Mouse (Mus musculus): ENCODE results near the gene Chpf. TPM values are rescaled to one million over a fixed set of nuclear protein-coding genes. Genes with fewer than 3 reads are reported as not detected.
A peak's percentile ranks its signal among the peaks of the same experiment; 100 is the strongest.

The Chpf gene
- polyA plus RNA-seq, 1 experiment from 2014 or later, result 22.1 TPM

GRCm38 (mm10) chr1:75477264-75477965 lies 1.7 kb downstream of the Chpf start:
- WGBS, result 13% methylated on average over 35 of the region's 35 CpGs
- no peak for ATAC-seq (ENCODE audit: insufficient number of reproducible peaks, insufficient read depth, low FRiP score, low TSS enrichment, low read depth)
- Histone ChIP-seq H3K9me3 (no peaks in the 10 kb centered on the region), H3K9ac (replicated peaks) (no peak overlapping the region), H3K27me3 (peaks cover 36% of the 10 kb centered on the region), H3K4me3 (replicated peaks) (peak overlapping the region; percentile 59), H3K4me1 (replicated peaks) (peaks cover 33% of the 10 kb centered on the region), H3K36me3 (peaks cover 44% of the 10 kb centered on the region), H3K4me2 (peak overlapping the region; percentile 90), H3K27ac (no peak overlapping the region)

- Histone ChIP-seq H3K27ac (no peak overlapping the region), H3K36me3 (peaks cover 49% of the 10 kb centered on the region), H3K4me1 (replicated peaks) (peaks cover 33% of the 10 kb centered on the region), H3K4me3 (replicated peaks) (no peak overlapping the region), H3K9me3 (no peaks in the 10 kb centered on the region), H3K9ac (replicated peaks) (no peak overlapping the region), H3K4me2 (no peak overlapping the region), H3K27me3 (peaks cover 26% of the 10 kb centered on the region)
- ATAC-seq (ENCODE audit: insufficient number of reproducible peaks, insufficient read depth, low FRiP score, low TSS enrichment, low read depth), result no peak
- WGBS, result 94% methylated on average over 11 of the region's 11 CpGs
Observed at GRCm38 (mm10) chr1:75476441-75476840, 2.7 kb downstream of the Chpf start.

GRCm38 (mm10) chr1:75469287-75469825 lies 9.8 kb downstream of the Chpf start:
- no peak overlapping the region for H3K27ac ChIP-seq
- H3K4me1 ChIP-seq (replicated peaks), result peaks cover 11% of the 10 kb centered on the region; the same call in 1 of the 2 replicates
- no peak overlapping the region for H3K4me2 ChIP-seq
- H3K9me3 ChIP-seq, result no peaks in the 10 kb centered on the region
- peaks cover 24% of the 10 kb centered on the region for H3K36me3 ChIP-seq
- no peak overlapping the region; the same call in 1 of the 2 replicates for H3K9ac ChIP-seq (replicated peaks)
- peaks cover 33% of the 10 kb centered on the region for H3K27me3 ChIP-seq
- no peak for ATAC-seq (ENCODE audit: insufficient number of reproducible peaks, insufficient read depth, low FRiP score, low TSS enrichment, low read depth)
- H3K4me3 ChIP-seq (replicated peaks), result no peak overlapping the region
- WGBS, result 78% methylated on average over 17 of the region's 17 CpGs

GRCm38 (mm10) chr1:75467215-75467927 lies 11.7 kb downstream of the Chpf start:
- WGBS, result 6% methylated on average over 14 of the region's 14 CpGs
- Histone ChIP-seq H3K4me2 (peak overlapping the region; percentile 29; the same call in 1 of the 2 replicates), H3K9ac (replicated peaks) (0 out of 2 replicates have a peak overlapping the region, but pooled peaks have one; percentile 24), H3K9me3 (no peaks in the 10 kb centered on the region), H3K4me1 (replicated peaks) (0 out of 2 replicates have a peak, but pooled peaks cover 4% of the 10 kb centered on the region), H3K27me3 (peaks cover 37% of the 10 kb centered on the region), H3K4me3 (replicated peaks) (no peak overlapping the region), H3K27ac (no peak overlapping the region), H3K36me3 (peaks cover 5% of the 10 kb centered on the region; the same call in 1 of the 2 replicates)
- ATAC-seq (ENCODE audit: insufficient number of reproducible peaks, insufficient read depth, low FRiP score, low TSS enrichment, low read depth), result peak; percentile 69

- no peak overlapping the region for H3K9ac ChIP-seq (replicated peaks)
Observed at GRCm38 (mm10) chr1:75463652-75464204, 15.4 kb downstream of the Chpf start.

GRCm38 (mm10) chr1:75462636-75463035 lies 16.5 kb downstream of the Chpf start:
- WGBS, result 19% methylated on average over 1 of the region's 1 CpGs
- peaks cover 24% of the 10 kb centered on the region for H3K4me1 ChIP-seq (replicated peaks)
- no peaks in the 10 kb centered on the region for H3K36me3 ChIP-seq
- no peaks in the 10 kb centered on the region for H3K9me3 ChIP-seq
- no peak overlapping the region for H3K27ac ChIP-seq
- peaks cover 55% of the 10 kb centered on the region for H3K27me3 ChIP-seq
- H3K4me3 ChIP-seq (replicated peaks), result no peak overlapping the region
- no peak overlapping the region for H3K4me2 ChIP-seq
- no peak overlapping the region for H3K9ac ChIP-seq (replicated peaks)
- ATAC-seq (ENCODE audit: insufficient number of reproducible peaks, insufficient read depth, low FRiP score, low TSS enrichment, low read depth), result no peak

More at GRCm38 (mm10) chr1:75463652-75464204, 15.4 kb downstream of the Chpf start:
- WGBS, result 75% methylated on average over 5 of the region's 5 CpGs
- no peak overlapping the region for H3K4me3 ChIP-seq (replicated peaks)
- H3K9me3 ChIP-seq, result no peaks in the 10 kb centered on the region
- H3K4me2 ChIP-seq, result no peak overlapping the region
- ATAC-seq (ENCODE audit: insufficient number of reproducible peaks, insufficient read depth, low FRiP score, low TSS enrichment, low read depth), result no peak
- H3K36me3 ChIP-seq, result no peaks in the 10 kb centered on the region
- H3K27me3 ChIP-seq, result peaks cover 50% of the 10 kb centered on the region
- no peak overlapping the region for H3K27ac ChIP-seq
- peaks cover 13% of the 10 kb centered on the region for H3K4me1 ChIP-seq (replicated peaks)

- peaks cover 69% of the 10 kb centered on the region for H3K27me3 ChIP-seq
- H3K4me1 ChIP-seq (replicated peaks), result peaks cover 41% of the 10 kb centered on the region
- H3K9me3 ChIP-seq, result no peaks in the 10 kb centered on the region
- H3K27ac ChIP-seq, result no peak overlapping the region
- H3K4me2 ChIP-seq, result no peak overlapping the region
- H3K9ac ChIP-seq (replicated peaks), result no peak overlapping the region
- WGBS, result 80% methylated on average over 7 of the region's 7 CpGs
- ATAC-seq (ENCODE audit: insufficient number of reproducible peaks, insufficient read depth, low FRiP score, low TSS enrichment, low read depth), result no peak
- no peaks in the 10 kb centered on the region for H3K36me3 ChIP-seq
- no peak overlapping the region for H3K4me3 ChIP-seq (replicated peaks)
Observed at GRCm38 (mm10) chr1:75460297-75460696, 18.8 kb downstream of the Chpf start.

GRCm38 (mm10) chr1:75458789-75459684 lies 20.1 kb downstream of the Chpf start:
- peak overlapping the region; percentile 60 for H3K4me2 ChIP-seq
- peak overlapping the region; percentile 35 for H3K4me3 ChIP-seq (replicated peaks)
- no peak for ATAC-seq (ENCODE audit: insufficient number of reproducible peaks, insufficient read depth, low FRiP score, low TSS enrichment, low read depth)
- H3K27ac ChIP-seq, result no peak overlapping the region
- WGBS, result 12% methylated on average over 23 of the region's 23 CpGs
- no peaks in the 10 kb centered on the region for H3K36me3 ChIP-seq
- no peaks in the 10 kb centered on the region for H3K9me3 ChIP-seq
- peaks cover 70% of the 10 kb centered on the region for H3K27me3 ChIP-seq
- peaks cover 52% of the 10 kb centered on the region for H3K4me1 ChIP-seq (replicated peaks)
- H3K9ac ChIP-seq (replicated peaks), result peak overlapping the region; percentile 48

- Histone ChIP-seq H3K9me3 (no peaks in the 10 kb centered on the region), H3K27ac (no peak overlapping the region), H3K36me3 (no peaks in the 10 kb centered on the region), H3K4me3 (replicated peaks) (peak overlapping the region; percentile 35), H3K4me1 (replicated peaks) (peaks cover 60% of the 10 kb centered on the region), H3K27me3 (peaks cover 77% of the 10 kb centered on the region), H3K4me2 (peak overlapping the region; percentile 60), H3K9ac (replicated peaks) (peak overlapping the region; percentile 48)
- ATAC-seq (ENCODE audit: insufficient number of reproducible peaks, insufficient read depth, low FRiP score, low TSS enrichment, low read depth), result 0 out of 2 replicates have a peak, but pooled peaks have one; percentile 11
- 2% methylated on average over 42 of the region's 42 CpGs for WGBS
Observed at GRCm38 (mm10) chr1:75458025-75458788, 20.9 kb downstream of the Chpf start.

- H3K4me1 ChIP-seq (replicated peaks), result peaks cover 64% of the 10 kb centered on the region
- no peak overlapping the region for H3K27ac ChIP-seq
- WGBS, result under 1% methylated on average over 10 of the region's 10 CpGs
- H3K36me3 ChIP-seq, result no peaks in the 10 kb centered on the region
- H3K27me3 ChIP-seq, result peaks cover 82% of the 10 kb centered on the region
- no peaks in the 10 kb centered on the region for H3K9me3 ChIP-seq
- H3K9ac ChIP-seq (replicated peaks), result no peak overlapping the region
- ATAC-seq (ENCODE audit: insufficient number of reproducible peaks, insufficient read depth, low FRiP score, low TSS enrichment, low read depth), result no peak
- H3K4me2 ChIP-seq, result peak overlapping the region; percentile 60
- no peak overlapping the region for H3K4me3 ChIP-seq (replicated peaks)
Observed at GRCm38 (mm10) chr1:75457710-75458024, 21.4 kb downstream of the Chpf start.
